Mouse (Mus musculus) forebrain, embryonic 14.5 days (tissue): ENCODE data around the gene Sept14. TPM values are rescaled to one million over a fixed set of nuclear protein-coding genes. Genes with fewer than 3 reads are reported as not detected.
"Not testable (repeated sequence)": the region's sequence is repeated elsewhere in the genome, so short reads cannot be mapped to it uniquely, and the experiment has no call there.

Source experiments
- ATAC-seq: fragments of 200-750 bp; cut with Nextera tagmentation; 2 replicates; pipeline ENCODE4 v1.8.0; 2017; ENCODE audit warnings: mild to moderate bottlenecking, moderate library complexity
- DNase-seq: peaks from one replicate; pipeline ENCODE4 v3.0.0-alpha.2; 2015; ENCODE audit warnings: low spot score
- H3K27ac ChIP-seq: fragments of 300-500 bp; sonication (generic); 2 replicates; pipeline ENCODE4 v1.5.1; 2014; ENCODE audit warnings: low read depth, mild to moderate bottlenecking, control low read depth, low read length, moderate library complexity
- H3K27me3 ChIP-seq: fragments of 300-500 bp; sonication (generic); replicated peaks from 2 replicates; pipeline ENCODE4 v1.6.1; 2014; ENCODE audit warnings: low read length, control low read depth, mixed read lengths; ENCODE audit not compliant: control insufficient read depth, insufficient read depth
- H3K36me3 ChIP-seq: fragments of 300-500 bp; sonication (generic); 2 replicates; pipeline ENCODE4 v1.6.1; 2014; ENCODE audit warnings: low read length, control low read depth; ENCODE audit not compliant: control insufficient read depth, insufficient read depth
- H3K4me1 ChIP-seq: fragments of 300-500 bp; sonication (generic); 2 replicates; pipeline ENCODE4 v1.6.1; 2014; ENCODE audit warnings: antibody characterized with exemption, low read length, control low read depth; ENCODE audit not compliant: control insufficient read depth, insufficient read depth
- H3K4me2 ChIP-seq: fragments of 300-500 bp; sonication (generic); 2 replicates; pipeline ENCODE4 v1.6.1; 2014; ENCODE audit warnings: mild to moderate bottlenecking, control low read depth, low read length
- H3K4me3 ChIP-seq: fragments of 300-500 bp; sonication (generic); 2 replicates; pipeline ENCODE4 v1.5.1; 2014; ENCODE audit warnings: low read depth, low read length, control low read depth
- H3K9ac ChIP-seq: fragments of 300-500 bp; sonication (generic); 2 replicates; pipeline ENCODE4 v1.6.1; 2014; ENCODE audit warnings: mild to moderate bottlenecking, low read length, control low read depth, moderate library complexity
- H3K9me3 ChIP-seq: fragments of 300-500 bp; sonication (generic); replicated peaks from 2 replicates; pipeline ENCODE4 v1.6.1; 2016; ENCODE audit warnings: low read length, control low read depth, mixed read lengths; ENCODE audit not compliant: control insufficient read depth
- whole genome bisulfite sequencing: fragments of 180-500 bp; shearing (Covaris S2); extraction: QIAGEN DNeasy Blood & Tissue Kit; methylation state at CpG from one replicate; pipeline ENCODE4 v1.1.7; 2014; 5-methylcytosine and 5-hydroxymethylcytosine counted together
- polyA plus RNA-seq: library from polyadenylated mRNA; unstranded; fragments of >200 nt; fragmentation: Nextera tagmentation; extraction: Ambion mirVana; gene quantifications from 2 replicates; pipeline ENCODE4 v1.2.1, GENCODE M21; 2014

Sept14 gene
- polyA plus RNA-seq, 1 experiment from 2014 or later = not detected

- Histone ChIP-seq H3K27me3 (no peaks in the 10 kb centered on the region), H3K9me3 (no peaks in the 10 kb centered on the region), H3K4me1 (no peaks in the 10 kb centered on the region), H3K36me3 (no peaks in the 10 kb centered on the region), H3K27ac (no peak overlapping the region), H3K9ac (no peak overlapping the region), H3K4me3 (no peak overlapping the region), H3K4me2 (no peak overlapping the region)
- DNase-seq = peak; percentile 31
- no peak for ATAC-seq
- 39% methylated on average over 2 of the region's 2 CpGs for WGBS
These were observed 7.8 kb downstream of the Sept14 start for GRCm38 (mm10) chr5:129700506-129700905.

GRCm38 (mm10) chr5:129690528-129690927, 17.8 kb downstream of the Sept14 start:
- Histone ChIP-seq H3K4me3 (no peak overlapping the region), H3K27me3 (no peaks in the 10 kb centered on the region), H3K9me3 (no peaks in the 10 kb centered on the region), H3K27ac (no peak overlapping the region), H3K4me1 (no peaks in the 10 kb centered on the region), H3K9ac (no peak overlapping the region), H3K36me3 (no peaks in the 10 kb centered on the region), H3K4me2 (no peak overlapping the region)
- 96% methylated on average over 3 of the region's 3 CpGs for WGBS
- DNase-seq (no peak), ATAC-seq (no peak)

GRCm38 (mm10) chr5:129687621-129688020, 20.7 kb downstream of the Sept14 start:
- DNase-seq (no peak), ATAC-seq (no peak)
- H3K27me3 ChIP-seq = no peaks in the 10 kb centered on the region
- no peak overlapping the region for H3K9ac ChIP-seq
- no peak overlapping the region for H3K4me3 ChIP-seq
- H3K9me3 ChIP-seq = no peaks in the 10 kb centered on the region
- 88% methylated on average over 7 of the region's 7 CpGs for WGBS
- H3K4me2 ChIP-seq = no peak overlapping the region
- H3K36me3 ChIP-seq = no peaks in the 10 kb centered on the region
- H3K4me1 ChIP-seq = no peaks in the 10 kb centered on the region
- H3K27ac ChIP-seq = no peak overlapping the region

- ATAC-seq, H3K4me3 ChIP-seq, H3K9ac ChIP-seq, H3K9me3 ChIP-seq, H3K4me1 ChIP-seq, H3K4me2 ChIP-seq, DNase-seq, H3K27me3 ChIP-seq, H3K27ac ChIP-seq, H3K36me3 ChIP-seq: not testable (repeated sequence)
- 97% methylated on average over 5 of the region's 5 CpGs for WGBS
These were observed 23.2 kb downstream of the Sept14 start for GRCm38 (mm10) chr5:129685141-129685540.

GRCm38 (mm10) chr5:129670036-129670458, 38.3 kb downstream of the Sept14 start, which contains the start of gene Zfp11:
TSS of gene Zfp11 (minus strand) at chr5:129670099.
- Histone ChIP-seq H3K4me3 (peak within 1 kb of the TSS; percentile 70), H3K9ac (peak within 1 kb of the TSS; percentile 90), H3K9me3 (no peaks in the 10 kb centered on the region), H3K27me3 (no peaks in the 10 kb centered on the region), H3K4me2 (peak within 1 kb of the TSS; percentile 67), H3K4me1 (peaks cover 7% of the 10 kb centered on the region), H3K36me3 (no peaks in the 10 kb centered on the region), H3K27ac (peak within 1 kb of the TSS; percentile 16; the same call in 1 of the 2 replicates)
- DNase-seq (peak; percentile 85), ATAC-seq (peak; percentile 86)
- WGBS = under 1% methylated on average over 23 of the region's 23 CpGs

- Histone ChIP-seq H3K27me3 (no peaks in the 10 kb centered on the region), H3K27ac (peak overlapping the region; percentile 16; the same call in 1 of the 2 replicates), H3K4me1 (peaks cover 7% of the 10 kb centered on the region), H3K36me3 (no peaks in the 10 kb centered on the region), H3K4me2 (peak overlapping the region; percentile 67), H3K9me3 (no peaks in the 10 kb centered on the region), H3K9ac (peak overlapping the region; percentile 90), H3K4me3 (peak overlapping the region; percentile 70)
- peak; percentile 74 for ATAC-seq
- DNase-seq = no peak
- under 1% methylated on average over 31 of the region's 31 CpGs for WGBS
These were observed 38.8 kb downstream of the Sept14 start for GRCm38 (mm10) chr5:129669453-129670035.

GRCm38 (mm10) chr5:129667851-129668250, 40.5 kb downstream of the Sept14 start:
- Histone ChIP-seq H3K27me3 (no peaks in the 10 kb centered on the region), H3K9me3 (no peaks in the 10 kb centered on the region), H3K4me2 (no peak overlapping the region), H3K27ac (no peak overlapping the region), H3K36me3 (no peaks in the 10 kb centered on the region), H3K9ac (no peak overlapping the region), H3K4me3 (no peak overlapping the region), H3K4me1 (peaks cover 7% of the 10 kb centered on the region)
- DNase-seq = no peak
- ATAC-seq = no peak
- 93% methylated on average over 4 of the region's 4 CpGs for WGBS

GRCm38 (mm10) chr5:129666271-129666909, 41.9 kb downstream of the Sept14 start:
- ATAC-seq (no peak), DNase-seq (no peak)
- Histone ChIP-seq H3K9me3 (no peaks in the 10 kb centered on the region), H3K9ac (no peak overlapping the region), H3K27me3 (no peaks in the 10 kb centered on the region), H3K4me3 (no peak overlapping the region), H3K4me2 (no peak overlapping the region), H3K4me1 (peaks cover 7% of the 10 kb centered on the region), H3K36me3 (0 out of 2 replicates have a peak, but pooled peaks cover 2% of the 10 kb centered on the region), H3K27ac (no peak overlapping the region)
- 95% methylated on average over 10 of the region's 10 CpGs for WGBS

- Histone ChIP-seq H3K4me1 (peaks cover 4% of the 10 kb centered on the region), H3K9ac (no peak overlapping the region), H3K27ac (no peak overlapping the region), H3K4me2 (no peak overlapping the region), H3K27me3 (no peaks in the 10 kb centered on the region), H3K9me3 (no peaks in the 10 kb centered on the region), H3K36me3 (peaks cover 17% of the 10 kb centered on the region), H3K4me3 (no peak overlapping the region)
- DNase-seq = no peak
- 92% methylated on average over 5 of the region's 5 CpGs for WGBS
- ATAC-seq = no peak
These were observed 44.2 kb downstream of the Sept14 start for GRCm38 (mm10) chr5:129664090-129664489.
